Mouse (Mus musculus): ENCODE measurements at regions not wholly inside any gene's neighbourhood (a gene's known extent, or its start where the extent isn't known, plus 50 kb on each side); places are given as distances from the start of the nearest gene placed in this dataset.

- in situ Hi-C loops (cut with MboI, MseI): no loop called here
Observed at GRCm38 (mm10) chr2:163138688-163139385, 51.2 kb upstream of the Gtsf1l start.

- in situ Hi-C loops (cut with MboI, MseI): loop anchor here (10.0 kb wide), 1 partner anchor 1618 kb away; no protein-coding TSS in a partner anchor
Observed at GRCm38 (mm10) chr2:163142762-163143388, 55.2 kb upstream of the Gtsf1l start.

- in situ Hi-C loops (cut with MboI, MseI): loop anchor here (10.0 kb wide), 1 partner anchor 1619 kb away; no protein-coding TSS in a partner anchor
Observed at GRCm38 (mm10) chr2:163143413-163143812, 55.8 kb upstream of the Gtsf1l start.

- in situ Hi-C loops (cut with MboI, MseI): loop anchor here (10.0 kb wide), 1 partner anchor 1621 kb away; no protein-coding TSS in a partner anchor
Observed at GRCm38 (mm10) chr2:163146001-163146400, 56.9 kb upstream of the Tox2 start.

- in situ Hi-C loops (cut with MboI, MseI): loop anchor here (10.0 kb wide), 1 partner anchor 1622 kb away; no protein-coding TSS in a partner anchor
Observed at GRCm38 (mm10) chr2:163146481-163146880, 56.4 kb upstream of the Tox2 start.

GRCm38 (mm10) chr2:163147381-163147780 is 55.5 kb upstream of the Tox2 start:
- in situ Hi-C loops (cut with MboI, MseI): loop anchor here (10.0 kb wide), 1 partner anchor 1623 kb away; no protein-coding TSS in a partner anchor

- in situ Hi-C loops (cut with MboI, MseI): no loop called here
Observed at GRCm38 (mm10) chr2:163151016-163151415, 51.9 kb upstream of the Tox2 start.

- in situ Hi-C loops (cut with MboI, MseI): no loop called here
Observed at GRCm38 (mm10) chr2:163152340-163153033, 50.4 kb upstream of the Tox2 start.
